Comparison of ENCODE assay signal across 14 mouse cellular contexts in the genomic region with DNA sequence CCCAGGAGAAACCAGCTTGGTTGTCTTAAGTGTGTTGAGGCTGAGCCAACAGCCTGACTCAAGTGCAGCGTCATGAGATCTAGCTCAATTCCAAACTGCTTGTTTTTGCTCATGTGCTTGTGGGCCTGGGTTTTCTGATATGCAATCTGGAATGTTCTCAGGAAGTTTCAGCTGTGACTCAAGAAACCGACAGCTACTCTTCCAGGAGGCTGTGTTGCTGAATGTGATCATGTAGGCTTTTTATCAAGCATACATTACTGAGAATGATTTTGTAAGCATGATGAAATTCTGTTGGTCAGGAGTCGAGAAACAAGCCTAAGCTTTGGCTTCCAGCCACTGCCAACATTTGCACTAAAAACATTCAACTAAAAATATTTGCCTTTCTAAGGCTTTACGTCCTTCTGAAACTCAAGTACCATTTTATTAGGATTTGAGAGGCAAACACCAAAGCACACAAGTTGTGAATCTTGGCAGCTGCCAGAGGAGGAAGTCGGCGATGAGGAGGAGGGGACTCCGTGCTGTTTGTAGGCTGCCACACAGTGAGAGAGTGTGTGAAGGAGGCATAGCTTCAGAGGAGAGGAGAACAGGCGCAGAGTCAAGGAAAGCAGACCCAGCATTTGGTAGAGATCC. TPM values are rescaled to one million over a fixed set of nuclear protein-coding genes. Genes with fewer than 3 reads are reported as not detected.
A peak's percentile ranks its signal among the peaks of the same experiment; 100 is the strongest.
DNase-seq lines count a peak whose midpoint lies in the region; ATAC-seq lines count a peak whose summit lies in the region.
"Had no signal": no experiment of that assay in that cellular context is flagged by ENCODE, and none has a peak within 500 bp of the region (broad histone marks: within the 10 kb centered on the region; RNA-seq: fewer than 3 reads in every experiment).

No protein-coding gene starts in this region.

- H3K4me3 ChIP-seq in heart, embryonic 11.5 days (ENCODE audit: low read depth, low read length), result no peak overlapping the region
- H3K4me3 ChIP-seq in lung, embryonic 15.5 days, result no peak overlapping the region
- no peak overlapping the region for H3K4me3 ChIP-seq in kidney, embryonic 14.5 days (ENCODE audit: low read length)
- H3K4me3 ChIP-seq: layer of hippocampus, adult 2 months; midbrain, embryonic 12.5 days; neural tube, embryonic 13.5 days had no signal

- no peaks in the 10 kb centered on the region for H3K9me3 ChIP-seq in heart, embryonic 11.5 days (replicated peaks; ENCODE audit: control insufficient read depth, low read length)
- H3K9me3 ChIP-seq in lung, embryonic 15.5 days, result no peaks in the 10 kb centered on the region
- no peaks in the 10 kb centered on the region for H3K9me3 ChIP-seq in kidney, embryonic 14.5 days (ENCODE audit: control insufficient read depth, low read length)
- H3K9me3 ChIP-seq: neural tube, embryonic 13.5 days had no signal

- DNase-seq in heart, postnatal 36 days, result no peak
- peak; percentile 0 to 8 for DNase-seq in right cerebral cortex, adult 2 months (ENCODE audit: low spot score in 2 of 2)
- DNase-seq in right cerebral cortex, postnatal 36 days (ENCODE audit: low spot score in 2 of 2), result no peak
- DNase-seq in yolk sac, embryonic 10.5 days (ENCODE audit: low spot score), result peak; percentile 1
- DNase-seq: thymus, postnatal 25 days had no signal

- intact Hi-C loops in heart, postnatal 36 days (cut with DNase I), result no loop called here

- H3K27ac ChIP-seq in heart, embryonic 11.5 days (ENCODE audit: low read depth, low read length), result no peak overlapping the region
- peak overlapping the region; percentile 80 for H3K27ac ChIP-seq in lung, embryonic 15.5 days
- H3K27ac ChIP-seq in kidney, embryonic 14.5 days (ENCODE audit: low read depth, low read length), result no peak overlapping the region
- H3K27ac ChIP-seq: layer of hippocampus, adult 2 months; midbrain, embryonic 12.5 days; neural tube, embryonic 13.5 days had no signal

- H3K36me3 ChIP-seq in heart, embryonic 11.5 days (ENCODE audit: control insufficient read depth, insufficient read depth, low read length), result no peaks in the 10 kb centered on the region
- no peaks in the 10 kb centered on the region for H3K36me3 ChIP-seq in lung, embryonic 15.5 days
- H3K36me3 ChIP-seq in kidney, embryonic 14.5 days (ENCODE audit: control insufficient read depth, insufficient read depth, low read length), result no peaks in the 10 kb centered on the region
- H3K36me3 ChIP-seq: midbrain, embryonic 12.5 days; neural tube, embryonic 13.5 days had no signal

- H3K4me1 ChIP-seq in heart, embryonic 11.5 days (ENCODE audit: control insufficient read depth, insufficient read depth, low read length), result no peaks in the 10 kb centered on the region
- peaks cover 24% of the 10 kb centered on the region for H3K4me1 ChIP-seq in lung, embryonic 15.5 days
- 0 out of 2 replicates have a peak, but pooled peaks cover 3% of the 10 kb centered on the region for H3K4me1 ChIP-seq in kidney, embryonic 14.5 days (ENCODE audit: control insufficient read depth, insufficient read depth, low read length)
- H3K4me1 ChIP-seq: midbrain, embryonic 12.5 days; neural tube, embryonic 13.5 days had no signal

- ATAC-seq in heart, embryonic 11.5 days (replicated peaks; ENCODE audit: insufficient number of reproducible peaks, low FRiP score, low TSS enrichment), result peak; percentile 59; the same call in 1 of the 2 replicates
- ATAC-seq in lung, embryonic 15.5 days (ENCODE audit: borderline replicate concordance, extremely low read depth, low FRiP score, low TSS enrichment), result peak; percentile 85
- no peak for ATAC-seq in kidney, embryonic 14.5 days (ENCODE audit: low FRiP score, low TSS enrichment)

- 33% methylated on average over 8 of the region's 8 CpGs for WGBS in heart, embryonic 11.5 days (ENCODE audit: insufficient replicate concordance)
- 7% methylated on average over 8 of the region's 8 CpGs for WGBS in lung, embryonic 15.5 days
- WGBS in kidney, embryonic 14.5 days, result 36% methylated on average over 8 of the region's 8 CpGs

- no peak overlapping the region for H3K9ac ChIP-seq in heart, embryonic 11.5 days (ENCODE audit: low read depth, low read length)
- H3K9ac ChIP-seq in lung, embryonic 15.5 days, result no peak overlapping the region
- no peak overlapping the region for H3K9ac ChIP-seq in kidney, embryonic 14.5 days (ENCODE audit: low read depth, low read length)
- H3K9ac ChIP-seq: midbrain, embryonic 12.5 days; neural tube, embryonic 13.5 days had no signal

- H3K27me3 ChIP-seq in heart, embryonic 11.5 days (ENCODE audit: control insufficient read depth, insufficient read depth, low read length), result no peaks in the 10 kb centered on the region
- no peaks in the 10 kb centered on the region for H3K27me3 ChIP-seq in lung, embryonic 15.5 days
- no peaks in the 10 kb centered on the region for H3K27me3 ChIP-seq in kidney, embryonic 14.5 days (ENCODE audit: control insufficient read depth, insufficient read depth, low read length)
- H3K27me3 ChIP-seq: midbrain, embryonic 12.5 days; neural tube, embryonic 13.5 days had no signal

- no peak overlapping the region for H3K4me2 ChIP-seq in heart, embryonic 11.5 days
- H3K4me2 ChIP-seq in lung, embryonic 15.5 days, result peak overlapping the region; percentile 33
- no peak overlapping the region for H3K4me2 ChIP-seq in kidney, embryonic 14.5 days (replicated peaks; ENCODE audit: low read depth, low read length)
- H3K4me2 ChIP-seq: midbrain, embryonic 12.5 days; neural tube, embryonic 13.5 days had no signal

RNA-seq across cellular contexts. Expression of gene Cyp2b10, which starts 4.8 kb away (rescaled TPM):
- not detected in 2 replicates for polyA plus RNA-seq in heart, embryonic 11.5 days (2014; fragmentation: Nextera tagmentation; extraction: Ambion mirVana)
- 1 to 10 TPM; 1.3 to 2.0 TPM for total RNA-seq in heart, postnatal 36 days (2021)
- 0.35 and 0.59 TPM in 2 replicates for polyA plus RNA-seq in lung, embryonic 15.5 days (2015; fragmentation: Nextera tagmentation; extraction: Ambion mirVana)
- polyA plus RNA-seq in kidney, embryonic 14.5 days (2014; fragmentation: Nextera tagmentation; extraction: Ambion mirVana), result not detected in 2 replicates
- total RNA-seq: CH12.LX; gastrocnemius, postnatal 4 days had no signal
- polyA plus RNA-seq: limb, embryonic 14.5 days; midbrain, embryonic 12.5 days; neural tube, embryonic 13.5 days had no signal

Comparison
In these comparisons a context has a peak if more than half of its experiments do, and no peak if none do; other contexts are left out.
1. DNase-seq: peak in right cerebral cortex, adult 2 months (2 of 2) and yolk sac, embryonic 10.5 days (single experiment); none in heart, postnatal 36 days (0 of 2) and right cerebral cortex, postnatal 36 days (0 of 2).